8 mouse cellular contexts compared by ENCODE assay signal in the genomic region with DNA sequence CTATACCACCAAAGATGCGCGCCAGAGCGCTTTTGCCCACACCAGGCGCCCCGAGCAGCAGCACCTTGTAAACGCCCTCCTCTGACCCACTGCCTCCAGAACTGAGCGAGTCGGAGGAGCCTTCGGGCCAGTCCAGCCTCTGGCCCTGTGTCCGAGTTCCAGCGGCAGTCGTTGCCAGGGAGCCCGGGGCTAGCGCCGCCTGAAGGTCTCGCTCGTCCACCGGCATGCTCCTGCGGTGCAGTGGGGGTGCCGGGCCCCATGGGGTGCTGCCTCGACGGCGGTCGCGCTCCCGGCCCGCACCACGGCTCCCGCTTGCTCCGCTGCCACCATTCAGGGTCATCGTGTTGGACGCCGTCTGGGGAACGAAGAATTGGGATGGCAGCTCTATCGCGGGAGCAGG. TPM values are rescaled to one million over a fixed set of nuclear protein-coding genes. Genes with fewer than 3 reads are reported as not detected.
DNase-seq lines count a peak whose midpoint lies in the region; ATAC-seq lines count a peak whose summit lies in the region.

No protein-coding gene starts in this region.

- H3K9ac ChIP-seq in embryonic facial prominence, embryonic 12.5 days = peak overlapping the region; percentile 24; the same call in 1 of the 2 replicates
- H3K9ac ChIP-seq in liver, embryonic 13.5 days = no peak overlapping the region
- H3K9ac ChIP-seq in neural tube, embryonic 14.5 days (replicated peaks; ENCODE audit: low read depth, low read length) = no peak overlapping the region; the same call in 1 of the 2 replicates

- H3K27ac ChIP-seq in embryonic facial prominence, embryonic 12.5 days = no peak overlapping the region
- H3K27ac ChIP-seq in liver, embryonic 13.5 days = no peak overlapping the region
- H3K27ac ChIP-seq in neural tube, embryonic 14.5 days (ENCODE audit: low read depth, low read length) = no peak overlapping the region

- no peaks in the 10 kb centered on the region for H3K36me3 ChIP-seq in embryonic facial prominence, embryonic 12.5 days
- H3K36me3 ChIP-seq in liver, embryonic 13.5 days = no peaks in the 10 kb centered on the region
- H3K36me3 ChIP-seq in neural tube, embryonic 14.5 days (ENCODE audit: control insufficient read depth, insufficient read depth, low read length) = peaks cover 6% of the 10 kb centered on the region; the same call in 1 of the 2 replicates

- peak overlapping the region; percentile 37 for H3K4me3 ChIP-seq in embryonic facial prominence, embryonic 12.5 days
- H3K4me3 ChIP-seq in liver, embryonic 13.5 days (replicated peaks) = peak overlapping the region; percentile 30
- peak overlapping the region; percentile 29 for H3K4me3 ChIP-seq in neural tube, embryonic 14.5 days (ENCODE audit: low read depth, low read length)

- 2% methylated on average over 36 of the region's 36 CpGs for WGBS in embryonic facial prominence, embryonic 12.5 days
- WGBS in liver, embryonic 13.5 days (ENCODE audit: insufficient replicate concordance) = 2% methylated on average over 36 of the region's 36 CpGs
- under 1% methylated on average over 36 of the region's 36 CpGs for WGBS in neural tube, embryonic 14.5 days

- peak; percentile 28 for DNase-seq in urinary bladder, postnatal 14 days (ENCODE audit: low spot score)
- DNase-seq in urinary bladder, postnatal 10 days (ENCODE audit: low spot score) = no peak
- DNase-seq in heart, postnatal 4 days = peak; percentile 53
- no peak for DNase-seq in liver, embryonic 13.5 days
- no peak for DNase-seq in ovary, postnatal 10 days (ENCODE audit: low spot score)
- DNase-seq in right cerebral cortex, postnatal 25 days = no peak

- H3K4me1 ChIP-seq in embryonic facial prominence, embryonic 12.5 days = peaks cover 12% of the 10 kb centered on the region
- H3K4me1 ChIP-seq in liver, embryonic 13.5 days (replicated peaks) = peaks cover 21% of the 10 kb centered on the region
- peaks cover 5% of the 10 kb centered on the region; the same call in 1 of the 2 replicates for H3K4me1 ChIP-seq in neural tube, embryonic 14.5 days (ENCODE audit: control insufficient read depth, insufficient read depth, low read length)

- peaks cover 33% of the 10 kb centered on the region for H3K27me3 ChIP-seq in embryonic facial prominence, embryonic 12.5 days
- peaks cover 30% of the 10 kb centered on the region for H3K27me3 ChIP-seq in liver, embryonic 13.5 days
- H3K27me3 ChIP-seq in neural tube, embryonic 14.5 days (ENCODE audit: control insufficient read depth, insufficient read depth, low read length) = peaks cover 2% of the 10 kb centered on the region; the same call in 1 of the 2 replicates

- H3K4me2 ChIP-seq in embryonic facial prominence, embryonic 12.5 days (replicated peaks) = peak overlapping the region; percentile 66
- peak overlapping the region; percentile 56 for H3K4me2 ChIP-seq in liver, embryonic 13.5 days
- peak overlapping the region; percentile 51 for H3K4me2 ChIP-seq in neural tube, embryonic 14.5 days (ENCODE audit: low read depth, low read length)

- no peak for ATAC-seq in embryonic facial prominence, embryonic 12.5 days (ENCODE audit: insufficient number of reproducible peaks, insufficient read depth, low FRiP score, low TSS enrichment)
- ATAC-seq in liver, embryonic 13.5 days (ENCODE audit: low read depth) = 0 out of 2 replicates have a peak, but pooled peaks have one; percentile 22
- ATAC-seq in neural tube, embryonic 14.5 days (ENCODE audit: low read depth) = peak; percentile 36; the same call in 1 of the 2 replicates

- no peaks in the 10 kb centered on the region for H3K9me3 ChIP-seq in embryonic facial prominence, embryonic 12.5 days
- H3K9me3 ChIP-seq in liver, embryonic 13.5 days (replicated peaks) = no peaks in the 10 kb centered on the region
- H3K9me3 ChIP-seq in neural tube, embryonic 14.5 days (ENCODE audit: control insufficient read depth, low read length) = no peaks in the 10 kb centered on the region

RNA-seq across cellular contexts. Expression of a gene that starts 0.6 kb away (rescaled TPM):
- polyA plus RNA-seq in embryonic facial prominence, embryonic 12.5 days (2016; fragmentation: Nextera tagmentation; extraction: Ambion mirVana) = 3.5 and 5.1 TPM in 2 replicates
- 100 to 1,000 TPM; 193 to 274 TPM for total RNA-seq in heart, postnatal 4 days (2021)
- 0.75 and 0.82 TPM in 2 replicates for polyA plus RNA-seq in liver, embryonic 13.5 days (2015; fragmentation: Nextera tagmentation; extraction: Ambion mirVana)
- 1.6 and 3.6 TPM in 2 replicates for polyA plus RNA-seq in neural tube, embryonic 14.5 days (2014; fragmentation: Nextera tagmentation; extraction: Ambion mirVana)

RNA-seq across cellular contexts. Expression of a gene that starts 6.4 kb away (rescaled TPM):
- polyA plus RNA-seq in embryonic facial prominence, embryonic 12.5 days (2016; fragmentation: Nextera tagmentation; extraction: Ambion mirVana) = not detected in 2 replicates
- 1 to 10 TPM; 2.8 to 4.6 TPM for total RNA-seq in heart, postnatal 4 days (2021)
- not detected in 2 replicates for polyA plus RNA-seq in liver, embryonic 13.5 days (2015; fragmentation: Nextera tagmentation; extraction: Ambion mirVana)
- not detected in 2 replicates for polyA plus RNA-seq in neural tube, embryonic 14.5 days (2014; fragmentation: Nextera tagmentation; extraction: Ambion mirVana)

RNA-seq across cellular contexts. Expression of a gene that starts 11.2 kb away (rescaled TPM):
- 83.7 and 87.9 TPM in 2 replicates for polyA plus RNA-seq in embryonic facial prominence, embryonic 12.5 days (2016; fragmentation: Nextera tagmentation; extraction: Ambion mirVana)
- total RNA-seq in heart, postnatal 4 days (2021) = 10 to 100 TPM; 82.2 to 85.4 TPM
- polyA plus RNA-seq in liver, embryonic 13.5 days (2015; fragmentation: Nextera tagmentation; extraction: Ambion mirVana) = 64.9 and 65.0 TPM in 2 replicates
- polyA plus RNA-seq in neural tube, embryonic 14.5 days (2014; fragmentation: Nextera tagmentation; extraction: Ambion mirVana) = 108 and 120 TPM in 2 replicates

RNA-seq across cellular contexts. Expression of a gene that starts 39.3 kb away (rescaled TPM):
- 13.2 and 13.7 TPM in 2 replicates for polyA plus RNA-seq in embryonic facial prominence, embryonic 12.5 days (2016; fragmentation: Nextera tagmentation; extraction: Ambion mirVana)
- total RNA-seq in heart, postnatal 4 days (2021) = 1 to 10 TPM; 5.0 to 5.4 TPM
- 4.4 and 5.7 TPM in 2 replicates for polyA plus RNA-seq in liver, embryonic 13.5 days (2015; fragmentation: Nextera tagmentation; extraction: Ambion mirVana)
- 20.0 and 21.0 TPM in 2 replicates for polyA plus RNA-seq in neural tube, embryonic 14.5 days (2014; fragmentation: Nextera tagmentation; extraction: Ambion mirVana)

Comparison
In these comparisons a context has a peak if more than half of its experiments do, and no peak if none do; other contexts are left out.
1. DNase-seq: peak in urinary bladder, postnatal 14 days (single experiment) and heart, postnatal 4 days (single experiment); none in urinary bladder, postnatal 10 days (single experiment), liver, embryonic 13.5 days (single experiment), ovary, postnatal 10 days (single experiment) and right cerebral cortex, postnatal 25 days (single experiment).
2. Peak in every context shown above with its lines, with median percentiles within 50 percentile points of each other: H3K4me2 ChIP-seq and H3K4me3 ChIP-seq.